Mouse (Mus musculus) lung, embryonic 16.5 days (tissue): Measurements from ENCODE around the gene Aifm2. TPM values are rescaled to one million over a fixed set of nuclear protein-coding genes. Genes with fewer than 3 reads are reported as not detected.

Experiments
- ATAC-seq: fragments of 200-750 bp; cut with Nextera tagmentation; 2 replicates; pipeline ENCODE4 v1.8.0; 2017; ENCODE audit warnings: low read depth, mild to moderate bottlenecking, moderate library complexity
- H3K27ac ChIP-seq: fragments of 300-500 bp; sonication (generic); 2 replicates; pipeline ENCODE4 v1.5.1; 2014; ENCODE audit warnings: mild to moderate bottlenecking, control low read depth, low read length
- H3K27me3 ChIP-seq: fragments of 300-500 bp; sonication (generic); 2 replicates; pipeline ENCODE4 v1.6.1; 2014; ENCODE audit warnings: low read depth, low read length, mixed read lengths; ENCODE audit not compliant: control insufficient read depth, insufficient read depth
- H3K36me3 ChIP-seq: fragments of 300-500 bp; sonication (generic); 2 replicates; pipeline ENCODE4 v1.6.1; 2014; ENCODE audit warnings: low read length; ENCODE audit not compliant: control insufficient read depth, insufficient read depth
- H3K4me1 ChIP-seq: fragments of 300-500 bp; sonication (generic); replicated peaks from 2 replicates; pipeline ENCODE4 v1.6.1; 2014; ENCODE audit warnings: low read length, mixed read lengths; ENCODE audit not compliant: control insufficient read depth, insufficient read depth
- H3K4me2 ChIP-seq: fragments of 300-500 bp; sonication (generic); 2 replicates; pipeline ENCODE4 v1.6.1; 2014; ENCODE audit warnings: low read depth, low read length, control low read depth
- H3K4me3 ChIP-seq: fragments of 300-500 bp; sonication (generic); 2 replicates; pipeline ENCODE4 v1.5.1; 2014; ENCODE audit warnings: mild to moderate bottlenecking, low read length, control low read depth
- H3K9ac ChIP-seq: fragments of 300-500 bp; sonication (generic); 2 replicates; pipeline ENCODE4 v1.6.1; 2014; ENCODE audit warnings: low read length, control low read depth
- H3K9me3 ChIP-seq: fragments of 300-500 bp; sonication (generic); 2 replicates; pipeline ENCODE4 v1.6.1; 2016; ENCODE audit warnings: low read length; ENCODE audit not compliant: control insufficient read depth
- WGBS: fragments of 180-500 bp; shearing (Covaris S2); extraction: QIAGEN DNeasy Blood & Tissue Kit; methylation state at CpG from one replicate; pipeline ENCODE4 v1.1.7; 2014; 5-methylcytosine and 5-hydroxymethylcytosine counted together
- microRNA-seq: library from miRNA; unstranded; fragments of <30 nt; microRNA quantifications from one replicate; pipeline ENCODE4, GENCODE M21; 2016
- polyA plus RNA-seq: library from polyadenylated mRNA; unstranded; fragments of >200 nt; fragmentation: Nextera tagmentation; extraction: Ambion mirVana; gene quantifications from 2 replicates; pipeline ENCODE4 v1.2.1, GENCODE M21; 2015

The Aifm2 gene
- polyA plus RNA-seq, 1 experiment from 2014 or later, result 16.9 TPM

GRCm38 (mm10) chr10:61782799-61783611 lies 67.9 kb downstream of the Aifm2 start:
- no peaks in the 10 kb centered on the region for H3K36me3 ChIP-seq
- no peaks in the 10 kb centered on the region for H3K9me3 ChIP-seq
- under 1% methylated on average over 74 of the region's 74 CpGs for WGBS

GRCm38 (mm10) chr10:61783621-61784251 lies 68.7 kb downstream of the Aifm2 start, which contains the start of gene H2afy2:
H2afy2 (minus strand) TSS chr10:61784147.
- Histone ChIP-seq H3K9me3 (no peaks in the 10 kb centered on the region), H3K4me1 (peaks cover 16% of the 10 kb centered on the region), H3K4me2 (peak within 1 kb of the TSS; percentile 81), H3K36me3 (no peaks in the 10 kb centered on the region), H3K27me3 (no peaks in the 10 kb centered on the region), H3K27ac (peak within 1 kb of the TSS; percentile 74), H3K9ac (peak within 1 kb of the TSS; percentile 94), H3K4me3 (peak within 1 kb of the TSS; percentile 74)
- peak; percentile 91 for ATAC-seq
- WGBS, result under 1% methylated on average over 43 of the region's 50 CpGs

More at GRCm38 (mm10) chr10:61782799-61783611, 67.9 kb downstream of the Aifm2 start:
- peak overlapping the region; percentile 94 for H3K9ac ChIP-seq
- no peaks in the 10 kb centered on the region for H3K27me3 ChIP-seq
- H3K4me1 ChIP-seq, result peaks cover 16% of the 10 kb centered on the region
- peak overlapping the region; percentile 81 for H3K4me2 ChIP-seq
- peak overlapping the region; percentile 74 for H3K4me3 ChIP-seq
- ATAC-seq, result peak; percentile 56
- H3K27ac ChIP-seq, result peak overlapping the region; percentile 74

- H3K4me2 ChIP-seq, result peak overlapping the region; percentile 81
- H3K4me1 ChIP-seq, result peaks cover 16% of the 10 kb centered on the region
- no peak for ATAC-seq
- peak overlapping the region; percentile 94 for H3K9ac ChIP-seq
- H3K9me3 ChIP-seq, result no peaks in the 10 kb centered on the region
- no peak overlapping the region for H3K27ac ChIP-seq
- H3K27me3 ChIP-seq, result no peaks in the 10 kb centered on the region
- H3K36me3 ChIP-seq, result no peaks in the 10 kb centered on the region
- 28% methylated on average over 10 of the region's 10 CpGs for WGBS
- peak overlapping the region; percentile 74 for H3K4me3 ChIP-seq
These were observed 69.4 kb downstream of the Aifm2 start for GRCm38 (mm10) chr10:61784414-61784813.

GRCm38 (mm10) chr10:61787541-61788313 lies 72.7 kb downstream of the Aifm2 start:
- no peak overlapping the region for H3K27ac ChIP-seq
- WGBS, result 74% methylated on average over 10 of the region's 10 CpGs
- H3K9me3 ChIP-seq, result no peaks in the 10 kb centered on the region
- H3K4me1 ChIP-seq, result peaks cover 4% of the 10 kb centered on the region; the same call in 1 of the 2 replicates
- no peaks in the 10 kb centered on the region for H3K36me3 ChIP-seq
- H3K4me3 ChIP-seq, result no peak overlapping the region
- H3K9ac ChIP-seq, result no peak overlapping the region
- H3K27me3 ChIP-seq, result no peaks in the 10 kb centered on the region
- H3K4me2 ChIP-seq, result no peak overlapping the region
- no peak for ATAC-seq

- H3K36me3 ChIP-seq, result no peaks in the 10 kb centered on the region
- no peak overlapping the region for H3K4me2 ChIP-seq
- H3K9me3 ChIP-seq, result no peaks in the 10 kb centered on the region
- no peak overlapping the region for H3K9ac ChIP-seq
- H3K4me1 ChIP-seq, result peaks cover 4% of the 10 kb centered on the region; the same call in 1 of the 2 replicates
- no peaks in the 10 kb centered on the region for H3K27me3 ChIP-seq
- H3K4me3 ChIP-seq, result no peak overlapping the region
- WGBS, result 97% methylated on average over 5 of the region's 5 CpGs
- H3K27ac ChIP-seq, result no peak overlapping the region
- no peak for ATAC-seq
These were observed 73.4 kb downstream of the Aifm2 start for GRCm38 (mm10) chr10:61788499-61788898.

Small RNAs within 50 kb of the gene (microRNA-seq; reads per million reads assigned to microRNA genes)
- gene Mir5108, result not detected

Other genes with a start within 250 kb of the Aifm2 start
- gene Lrrc20, start 239.5 kb upstream of the Aifm2 start, polyA plus RNA-seq, result 7.5 and 8.7 TPM in 2 replicates
- 0.08 TPM in 1 of 2 replicates, not detected in the other for gene Npffr1, start 119.8 kb upstream of the Aifm2 start, polyA plus RNA-seq
- 125 and 138 TPM in 2 replicates for gene Ppa1, start 66.7 kb upstream of the Aifm2 start, polyA plus RNA-seq
- gene Sar1a, start 35.0 kb upstream of the Aifm2 start, polyA plus RNA-seq, result 230 and 231 TPM in 2 replicates
- gene Tysnd1, start 19.7 kb upstream of the Aifm2 start, polyA plus RNA-seq, result 17.8 and 19.2 TPM in 2 replicates
- 92.2 and 107 TPM in 2 replicates for gene H2afy2, start 68.9 kb downstream of the Aifm2 start, polyA plus RNA-seq